Mouse (Mus musculus) liver, embryonic 11.5 days (tissue): ENCODE measurements at regions not wholly inside any gene's neighbourhood (a gene's known extent, or its start where the extent isn't known, plus 50 kb on each side); places are given as distances from the start of the nearest gene placed in this dataset.

ENCODE experiments used
- ATAC-seq: fragments of 200-750 bp; cut with Nextera tagmentation; replicated peaks from 2 replicates; pipeline ENCODE4 v1.8.0; 2017; ENCODE audit warnings: moderate number of reproducible peaks, mild to moderate bottlenecking, moderate TSS enrichment, moderate library complexity; ENCODE audit not compliant: low FRiP score
- DNase-seq: peaks from one replicate; pipeline ENCODE4 v3.0.0-alpha.2; 2017; ENCODE audit warnings: low spot score
- H3K27ac ChIP-seq: fragments of 300-500 bp; sonication (generic); 2 replicates; pipeline ENCODE4 v1.5.1; 2014; ENCODE audit warnings: mild to moderate bottlenecking, low read depth, low read length, control low read depth
- H3K27me3 ChIP-seq: fragments of 300-500 bp; sonication (generic); replicated peaks from 2 replicates; pipeline ENCODE4 v1.6.1; 2014; ENCODE audit warnings: low read length, mixed read lengths; ENCODE audit not compliant: control insufficient read depth, insufficient read depth
- H3K36me3 ChIP-seq: fragments of 300-500 bp; sonication (generic); 2 replicates; pipeline ENCODE4 v1.6.1; 2014; ENCODE audit warnings: mild to moderate bottlenecking, low read length, moderate library complexity, mixed read lengths; ENCODE audit not compliant: control insufficient read depth, insufficient read depth
- H3K4me1 ChIP-seq: fragments of 300-500 bp; sonication (generic); replicated peaks from 2 replicates; pipeline ENCODE4 v1.6.1; 2014; ENCODE audit warnings: low read length, mixed read lengths; ENCODE audit not compliant: control insufficient read depth, insufficient read depth
- H3K4me2 ChIP-seq: fragments of 300-500 bp; sonication (generic); 2 replicates; pipeline ENCODE4 v1.6.1; 2014; ENCODE audit warnings: mild to moderate bottlenecking, control low read depth, moderate library complexity
- H3K4me3 ChIP-seq: fragments of 300-500 bp; sonication (generic); 2 replicates; pipeline ENCODE4 v1.5.1; 2014; ENCODE audit warnings: low read depth, low read length, control low read depth
- H3K9ac ChIP-seq: fragments of 300-500 bp; sonication (generic); 2 replicates; pipeline ENCODE4 v1.6.1; 2014; ENCODE audit warnings: low read depth, low read length, control low read depth
- H3K9me3 ChIP-seq: fragments of 300-500 bp; sonication (generic); 2 replicates; pipeline ENCODE4 v1.6.1; 2016; ENCODE audit warnings: low read length, inconsistent platforms, mixed read lengths; ENCODE audit not compliant: control insufficient read depth
- WGBS: fragments of 180-500 bp; shearing (Covaris S2); extraction: QIAGEN DNeasy Blood & Tissue Kit; methylation state at CpG from one replicate; pipeline ENCODE4 v1.1.7; 2014; 5-methylcytosine and 5-hydroxymethylcytosine counted together

- DNase-seq (no peak), ATAC-seq (no peak)
- Histone ChIP-seq H3K27ac (no peak overlapping the region), H3K4me2 (no peak overlapping the region), H3K36me3 (no peaks in the 10 kb centered on the region), H3K9ac (no peak overlapping the region), H3K27me3 (no peaks in the 10 kb centered on the region), H3K4me1 (no peaks in the 10 kb centered on the region), H3K4me3 (no peak overlapping the region), H3K9me3 (no peaks in the 10 kb centered on the region)
- WGBS: 77% methylated on average over 3 of the region's 3 CpGs
Observed at GRCm38 (mm10) chr11:6902991-6903390, 65.5 kb upstream of the Gm11983 start.

GRCm38 (mm10) chr11:6902271-6902670, 64.8 kb upstream of the Gm11983 start:
- ATAC-seq (no peak), DNase-seq (no peak)
- H3K27ac ChIP-seq: no peak overlapping the region
- no peaks in the 10 kb centered on the region for H3K36me3 ChIP-seq
- 47% methylated on average over 3 of the region's 3 CpGs for WGBS
- H3K4me1 ChIP-seq: no peaks in the 10 kb centered on the region
- no peak overlapping the region for H3K4me3 ChIP-seq
- no peak overlapping the region for H3K9ac ChIP-seq
- H3K4me2 ChIP-seq: no peak overlapping the region
- no peaks in the 10 kb centered on the region for H3K9me3 ChIP-seq
- H3K27me3 ChIP-seq: no peaks in the 10 kb centered on the region

GRCm38 (mm10) chr11:6900769-6901481, 63.5 kb upstream of the Gm11983 start:
- ATAC-seq (no peak), DNase-seq (no peak)
- WGBS: 65% methylated on average over 11 of the region's 11 CpGs
- Histone ChIP-seq H3K4me3 (no peak overlapping the region), H3K4me2 (no peak overlapping the region), H3K9ac (no peak overlapping the region), H3K9me3 (no peaks in the 10 kb centered on the region), H3K27ac (no peak overlapping the region), H3K4me1 (no peaks in the 10 kb centered on the region), H3K36me3 (no peaks in the 10 kb centered on the region), H3K27me3 (no peaks in the 10 kb centered on the region)

GRCm38 (mm10) chr11:6900357-6900756, 62.9 kb upstream of the Gm11983 start:
- H3K36me3 ChIP-seq: no peaks in the 10 kb centered on the region
- H3K4me3 ChIP-seq: no peak overlapping the region
- WGBS: 67% methylated on average over 12 of the region's 12 CpGs
- no peaks in the 10 kb centered on the region for H3K27me3 ChIP-seq
- no peaks in the 10 kb centered on the region for H3K4me1 ChIP-seq
- DNase-seq (no peak), ATAC-seq (no peak)
- H3K9me3 ChIP-seq: no peaks in the 10 kb centered on the region
- H3K9ac ChIP-seq: no peak overlapping the region
- H3K4me2 ChIP-seq: no peak overlapping the region
- no peak overlapping the region for H3K27ac ChIP-seq

GRCm38 (mm10) chr11:6899271-6900005, 62.0 kb upstream of the Gm11983 start:
- ATAC-seq (no peak), DNase-seq (no peak)

GRCm38 (mm10) chr11:6898357-6899097, 61.1 kb upstream of the Gm11983 start:
- Histone ChIP-seq H3K4me2 (no peak overlapping the region), H3K27ac (no peak overlapping the region), H3K9ac (no peak overlapping the region), H3K4me1 (no peaks in the 10 kb centered on the region; the same call in 1 of the 2 replicates), H3K36me3 (no peaks in the 10 kb centered on the region), H3K27me3 (no peaks in the 10 kb centered on the region), H3K4me3 (no peak overlapping the region), H3K9me3 (no peaks in the 10 kb centered on the region)
- ATAC-seq: no peak
- WGBS: 78% methylated on average over 5 of the region's 5 CpGs
- no peak for DNase-seq

More at GRCm38 (mm10) chr11:6899271-6900005, 62.0 kb upstream of the Gm11983 start:
- Histone ChIP-seq H3K27ac (no peak overlapping the region), H3K4me3 (no peak overlapping the region), H3K9me3 (no peaks in the 10 kb centered on the region), H3K27me3 (no peaks in the 10 kb centered on the region), H3K4me2 (no peak overlapping the region), H3K9ac (no peak overlapping the region), H3K36me3 (no peaks in the 10 kb centered on the region), H3K4me1 (no peaks in the 10 kb centered on the region; the same call in 1 of the 2 replicates)
- 57% methylated on average over 13 of the region's 13 CpGs for WGBS

- no peaks in the 10 kb centered on the region for H3K27me3 ChIP-seq
- 56% methylated on average over 8 of the region's 8 CpGs for WGBS
- H3K9me3 ChIP-seq: no peaks in the 10 kb centered on the region
- no peak overlapping the region for H3K4me2 ChIP-seq
- H3K36me3 ChIP-seq: no peaks in the 10 kb centered on the region
- no peak for ATAC-seq
- H3K27ac ChIP-seq: no peak overlapping the region
- no peaks in the 10 kb centered on the region; the same call in 1 of the 2 replicates for H3K4me1 ChIP-seq
- DNase-seq: no peak
- H3K9ac ChIP-seq: no peak overlapping the region
- H3K4me3 ChIP-seq: no peak overlapping the region
Observed at GRCm38 (mm10) chr11:6895786-6896093, 58.3 kb upstream of the Gm11983 start.

- Histone ChIP-seq H3K36me3 (no peaks in the 10 kb centered on the region), H3K27me3 (no peaks in the 10 kb centered on the region), H3K9me3 (no peaks in the 10 kb centered on the region), H3K4me1 (no peaks in the 10 kb centered on the region; the same call in 1 of the 2 replicates), H3K4me3 (no peak overlapping the region), H3K4me2 (no peak overlapping the region), H3K27ac (no peak overlapping the region), H3K9ac (no peak overlapping the region)
- DNase-seq (no peak), ATAC-seq (0 out of 2 replicates have a peak, but pooled peaks have one; percentile 20)
- 46% methylated on average over 7 of the region's 7 CpGs for WGBS
Observed at GRCm38 (mm10) chr11:6894911-6895785, 57.7 kb upstream of the Gm11983 start.
